Mouse (Mus musculus) cerebellum, adult 18-20 months (tissue): ENCODE measurements around the gene Mad1l1.
A peak's percentile ranks its signal among the peaks of the same experiment; 100 is the strongest.

Experiments
- DNase-seq, 2 experiments: peaks; one replicate each; pipeline ENCODE4 v3.0.0; 2021

Mad1l1 gene

GRCm38 (mm10) chr5:140321756-140322575 lies 614 bp upstream of the Mad1l1 start:
- DNase-seq = no peak

GRCm38 (mm10) chr5:140316716-140317115 lies 4.6 kb downstream of the Mad1l1 start:
- peak in 1 of 2 experiments; percentile 16 for DNase-seq

GRCm38 (mm10) chr5:140307602-140308001 lies 13.8 kb downstream of the Mad1l1 start:
- no peak for DNase-seq

GRCm38 (mm10) chr5:140306016-140306415 lies 15.3 kb downstream of the Mad1l1 start:
- no peak for DNase-seq

GRCm38 (mm10) chr5:140298291-140298690 lies 23.1 kb downstream of the Mad1l1 start:
- DNase-seq = no peak

GRCm38 (mm10) chr5:140292152-140292551 lies 29.2 kb downstream of the Mad1l1 start:
- peak; percentile 57 to 61 for DNase-seq

- no peak for DNase-seq
These were observed 32.2 kb downstream of the Mad1l1 start for GRCm38 (mm10) chr5:140289161-140289560.

- DNase-seq = no peak
These were observed 33.1 kb downstream of the Mad1l1 start for GRCm38 (mm10) chr5:140288287-140288686.

GRCm38 (mm10) chr5:140284761-140285160 lies 36.6 kb downstream of the Mad1l1 start:
- no peak for DNase-seq

- DNase-seq = no peak
These were observed 37.3 kb downstream of the Mad1l1 start for GRCm38 (mm10) chr5:140284011-140284410.

GRCm38 (mm10) chr5:140282900-140283299 lies 38.5 kb downstream of the Mad1l1 start:
- no peak for DNase-seq

GRCm38 (mm10) chr5:140282376-140282775 lies 39.0 kb downstream of the Mad1l1 start:
- peak; percentile 45 to 46 for DNase-seq

GRCm38 (mm10) chr5:140280205-140280604 lies 41.1 kb downstream of the Mad1l1 start:
- no peak for DNase-seq

- no peak for DNase-seq
These were observed 44.6 kb downstream of the Mad1l1 start for GRCm38 (mm10) chr5:140276779-140277178.

GRCm38 (mm10) chr5:140270976-140271685 lies 50.2 kb downstream of the Mad1l1 start:
- no peak for DNase-seq

- DNase-seq = no peak
These were observed 53.0 kb downstream of the Mad1l1 start for GRCm38 (mm10) chr5:140268396-140268795.

GRCm38 (mm10) chr5:140267061-140267460 lies 54.3 kb downstream of the Mad1l1 start:
- no peak for DNase-seq

GRCm38 (mm10) chr5:140264825-140265575 lies 56.4 kb downstream of the Mad1l1 start:
- DNase-seq = no peak

- DNase-seq = no peak
These were observed 57.3 kb downstream of the Mad1l1 start for GRCm38 (mm10) chr5:140263754-140264749.

- DNase-seq = no peak
These were observed 59.0 kb downstream of the Mad1l1 start for GRCm38 (mm10) chr5:140262401-140262800.

- DNase-seq = no peak
These were observed 60.0 kb downstream of the Mad1l1 start for GRCm38 (mm10) chr5:140261313-140261712.

GRCm38 (mm10) chr5:140258633-140259032 lies 62.7 kb downstream of the Mad1l1 start:
- DNase-seq = no peak
